Mouse (Mus musculus): ENCODE results near the gene Atp6v1f.

DNA sequence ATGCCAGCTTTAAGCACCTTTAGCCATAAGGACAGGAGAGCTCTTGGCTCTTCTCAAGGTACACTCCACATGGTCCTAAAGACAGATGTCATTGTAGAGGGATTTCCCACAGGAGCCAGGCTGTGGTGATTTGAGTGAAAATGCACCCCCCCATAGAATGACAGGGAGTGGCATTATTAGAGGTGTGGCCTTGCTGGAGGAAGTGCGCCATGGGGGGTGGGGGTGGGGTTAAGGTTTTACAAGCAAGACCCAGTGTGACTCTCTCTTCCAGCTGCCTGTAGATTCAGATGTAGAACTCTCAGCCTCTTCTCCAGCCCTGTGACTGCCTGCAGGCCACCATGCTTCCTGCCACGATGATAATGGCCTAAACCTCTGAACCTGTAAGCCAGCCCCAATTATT lies 18.4 kb downstream of the Atp6v1f start:
- TF ChIP-seq POLR2A (IDR thresholded peaks at IDR 0.05; ENCODE audit: low read depth, low read length) (no peak), CTCF (conservative IDR thresholded peaks at IDR 0.05; ENCODE audit: insufficient read depth, insufficient read length, low read depth, low read length) (no peak)

Data from kidney, adult 2 months (tissue).